Mouse (Mus musculus) cerebellum, adult 2 months (tissue): ENCODE data around the gene Rasal1. TPM values are rescaled to one million over a fixed set of nuclear protein-coding genes. Genes with fewer than 3 reads are reported as not detected.

Source experiments
- DNase-seq, 2 experiments: peaks; one replicate each; pipeline ENCODE4 v3.0.0; 2021
- H3K27ac ChIP-seq: fragments of 200-500 bp; 2 replicates; pipeline ENCODE4 v1.5.1; 2012; ENCODE audit warnings: low read length, control low read depth, inconsistent platforms; ENCODE audit not compliant: insufficient read depth
- H3K27me3 ChIP-seq: fragments of 200-500 bp; 2 replicates; pipeline ENCODE4 v1.6.1; 2012; ENCODE audit warnings: inconsistent platforms, mild to moderate bottlenecking, low read length, moderate library complexity; ENCODE audit not compliant: control insufficient read depth, insufficient read depth
- H3K4me1 ChIP-seq: fragments of 200-500 bp; 2 replicates; pipeline ENCODE4 v1.6.1; 2011; ENCODE audit warnings: low read length; ENCODE audit not compliant: control insufficient read depth, insufficient read depth
- H3K4me3 ChIP-seq: fragments of 200-500 bp; replicated peaks from 2 replicates; pipeline ENCODE3; 2011; ENCODE audit warnings: mild to moderate bottlenecking, low read depth, low read length, control low read depth; ENCODE audit not compliant: insufficient read depth
- CTCF ChIP-seq: fragments of 200-500 bp; IDR thresholded peaks from 2 replicates; pipeline ENCODE4 v1.5.1; 2011; ENCODE audit warnings: low read depth, mild to moderate bottlenecking, control low read depth, low read length, moderate library complexity, borderline replicate concordance; ENCODE audit not compliant: insufficient read depth
- POLR2A ChIP-seq: fragments of 200-500 bp; IDR thresholded peaks from 2 replicates; pipeline ENCODE4 v1.6.1; 2011; ENCODE audit warnings: low read length, control low read depth, borderline replicate concordance; ENCODE audit not compliant: insufficient read depth
- WGBS: fragments of 180-500 bp; shearing (Covaris S2); methylation state at CpG from one replicate; pipeline ENCODE4 v1.1.7; 2018; 5-methylcytosine and 5-hydroxymethylcytosine counted together
- polyA plus RNA-seq: library from polyadenylated mRNA; depleted of rRNA; stranded (reverse); fragments of >200 nt; gene quantifications from 2 replicates; pipeline ENCODE4 v1.2.3, GENCODE M21; 2012; rRNA removed

Rasal1 gene
- 24.7 and 30.5 TPM in 2 replicates for polyA plus RNA-seq

GRCm38 (mm10) chr5:120648569-120649373, at the start of gene Rasal1:
Rasal1 (plus strand) TSS chr5:120648812.
- Histone ChIP-seq H3K4me1 (peaks cover 18% of the 10 kb centered on the region), H3K4me3 (peak within 1 kb of the TSS; percentile 40), H3K27ac (peak within 1 kb of the TSS; percentile 66), H3K27me3 (no peaks in the 10 kb centered on the region)
- 1% methylated on average over 53 of the region's 53 CpGs for WGBS
- DNase-seq: peak; percentile 65
- TF ChIP-seq CTCF (peak; percentile 51; the same call in 1 of the 2 replicates), POLR2A (no peak)

GRCm38 (mm10) chr5:120599625-120600024, 49.0 kb upstream of the Rasal1 start:
- TF ChIP-seq CTCF (no peak), POLR2A (no peak)
- Histone ChIP-seq H3K27ac (no peak overlapping the region), H3K27me3 (no peaks in the 10 kb centered on the region), H3K4me1 (peaks cover 8% of the 10 kb centered on the region; the same call in 1 of the 2 replicates), H3K4me3 (no peak overlapping the region)
- DNase-seq: no peak
- WGBS: 95% methylated on average over 6 of the region's 6 CpGs

DNA sequence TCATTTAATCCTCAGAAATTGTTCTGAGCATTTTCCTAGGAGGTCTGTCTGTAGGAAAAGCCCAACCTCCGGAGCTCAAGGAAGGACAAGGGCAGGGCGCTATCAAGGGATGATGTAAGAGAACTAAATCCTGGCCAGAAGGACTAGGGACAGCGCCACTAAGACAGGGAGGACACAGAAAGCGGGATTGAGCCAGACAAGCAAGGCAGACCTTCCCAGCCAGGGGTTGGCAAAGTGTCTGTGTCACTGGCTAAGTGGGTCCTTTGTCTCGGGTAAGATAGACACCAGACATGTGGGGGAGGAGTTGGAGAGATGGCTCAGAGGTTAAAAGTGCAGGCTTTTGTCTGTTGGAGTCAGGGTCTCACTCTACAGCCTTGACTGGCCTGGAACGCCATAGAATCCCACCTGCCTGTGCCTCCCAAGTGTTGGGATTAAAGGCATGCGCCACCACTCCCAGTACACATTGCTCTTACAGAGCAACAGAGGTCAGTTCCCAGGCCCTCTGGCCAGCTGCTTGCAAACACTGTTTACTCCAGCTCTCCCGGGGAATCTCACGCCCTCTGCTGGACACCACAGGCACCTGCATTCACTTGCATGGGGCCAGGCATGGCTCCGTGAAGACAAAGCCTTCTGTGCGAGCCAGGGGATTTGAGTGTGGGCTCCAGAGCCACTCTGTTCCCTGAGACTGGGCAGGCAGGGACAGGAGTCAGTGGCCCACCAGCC, 47.5 kb upstream of the Rasal1 start:
- WGBS: 66% methylated on average over 11 of the region's 11 CpGs

GRCm38 (mm10) chr5:120602210-120602609, 46.4 kb upstream of the Rasal1 start:
- Histone ChIP-seq H3K27ac (no peak overlapping the region), H3K4me1 (peaks cover 8% of the 10 kb centered on the region; the same call in 1 of the 2 replicates), H3K27me3 (no peaks in the 10 kb centered on the region), H3K4me3 (no peak overlapping the region)
- 58% methylated on average over 12 of the region's 12 CpGs for WGBS
- DNase-seq: peak; percentile 67 to 78
- TF ChIP-seq CTCF (no peak), POLR2A (no peak)

More for the DNA sequence above, 47.5 kb upstream of the Rasal1 start:
- no peak overlapping the region for H3K4me3 ChIP-seq
- DNase-seq: peak in 1 of 2 experiments; percentile 30
- no peaks in the 10 kb centered on the region for H3K27me3 ChIP-seq
- H3K4me1 ChIP-seq: peaks cover 8% of the 10 kb centered on the region; the same call in 1 of the 2 replicates
- no peak overlapping the region for H3K27ac ChIP-seq
- TF ChIP-seq CTCF (peak; percentile 32; the same call in 1 of the 2 replicates), POLR2A (no peak)

GRCm38 (mm10) chr5:120603515-120603914, 45.1 kb upstream of the Rasal1 start:
- no peak overlapping the region for H3K4me3 ChIP-seq
- 56% methylated on average over 7 of the region's 7 CpGs for WGBS
- no peak overlapping the region for H3K27ac ChIP-seq
- peaks cover 8% of the 10 kb centered on the region; the same call in 1 of the 2 replicates for H3K4me1 ChIP-seq
- no peaks in the 10 kb centered on the region for H3K27me3 ChIP-seq
- no peak for DNase-seq
- TF ChIP-seq POLR2A (no peak), CTCF (no peak)

DNA sequence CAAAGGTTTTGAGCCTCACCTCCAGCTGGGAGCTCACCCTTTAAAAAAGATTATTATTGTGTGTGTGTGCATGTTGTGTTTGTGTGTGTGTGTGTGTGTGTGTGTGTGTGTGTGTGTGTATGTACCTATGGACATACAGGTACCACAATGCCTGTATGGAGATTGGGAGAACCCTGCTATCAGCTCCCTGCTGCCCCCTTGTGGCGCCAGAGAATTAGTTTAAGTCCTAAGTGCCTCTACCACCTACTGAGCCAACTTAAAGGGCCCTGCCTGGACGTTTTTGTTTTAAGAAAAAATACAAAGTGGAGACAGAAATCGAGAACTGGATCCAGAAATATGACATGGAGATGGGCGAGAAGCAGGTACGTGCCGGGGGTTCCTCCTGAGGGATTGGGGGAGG, 43.8 kb upstream of the Rasal1 start:
- peak overlapping the region; percentile 74 for H3K27ac ChIP-seq
- TF ChIP-seq CTCF (peak; percentile 79), POLR2A (no peak)

DNA sequence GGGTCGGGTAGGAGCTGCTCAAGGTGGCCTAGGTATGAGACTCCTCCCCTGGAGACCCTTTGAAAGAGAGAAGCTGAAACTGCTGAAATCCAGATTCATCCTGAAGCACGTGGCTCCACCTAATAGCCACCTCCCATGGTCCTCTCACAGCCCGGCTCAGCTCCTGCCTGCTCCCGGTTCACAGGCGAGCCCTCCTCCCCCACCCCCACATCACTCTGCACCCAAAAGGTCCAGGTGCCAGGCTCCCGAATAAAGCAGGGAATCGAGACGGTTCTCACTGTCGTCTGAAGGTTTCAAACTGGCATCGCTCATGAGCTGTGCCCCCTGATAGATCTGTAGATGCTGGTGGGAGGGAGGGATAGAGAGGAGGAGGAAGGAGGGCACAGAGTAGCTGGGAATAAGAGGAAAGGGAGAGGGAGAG, 43.4 kb upstream of the Rasal1 start:
- H3K27me3 ChIP-seq: no peaks in the 10 kb centered on the region
- H3K4me3 ChIP-seq: peak overlapping the region; percentile 68
- WGBS: under 1% methylated on average over 10 of the region's 10 CpGs
- TF ChIP-seq POLR2A: 0 out of 2 replicates have a peak, but pooled peaks have one; percentile 12
- no peak for TF ChIP-seq CTCF
- peak overlapping the region; percentile 74 for H3K27ac ChIP-seq
- DNase-seq: peak in 1 of 2 experiments; percentile 69
- H3K4me1 ChIP-seq: peaks cover 8% of the 10 kb centered on the region

More for the DNA sequence above, 43.8 kb upstream of the Rasal1 start:
- WGBS: 4% methylated on average over 6 of the region's 6 CpGs
- Histone ChIP-seq H3K4me1 (peaks cover 8% of the 10 kb centered on the region), H3K4me3 (peak overlapping the region; percentile 68), H3K27me3 (no peaks in the 10 kb centered on the region)
- peak; percentile 87 to 91 for DNase-seq

DNA sequence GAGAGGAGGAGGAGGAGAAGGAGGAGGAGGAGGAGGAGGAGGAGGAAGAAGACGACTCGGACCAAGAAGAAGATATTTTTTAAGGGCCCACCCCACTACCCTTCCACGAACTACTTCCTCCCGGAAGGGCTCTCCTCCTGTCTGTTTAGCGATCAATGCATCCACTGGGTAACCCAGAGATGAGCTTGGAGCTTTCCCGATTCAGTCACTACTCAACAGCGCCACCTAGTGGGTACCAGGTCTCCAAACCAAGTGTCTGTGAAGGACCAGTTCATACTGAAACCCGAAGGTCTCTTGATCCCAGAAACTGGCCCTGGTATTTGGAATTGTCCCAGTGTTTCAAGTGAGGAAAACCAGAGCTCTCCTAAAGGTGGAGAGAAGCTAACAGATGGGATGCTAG, 42.9 kb upstream of the Rasal1 start:
- Histone ChIP-seq H3K4me3 (peak overlapping the region; percentile 68), H3K27ac (no peak overlapping the region), H3K27me3 (no peaks in the 10 kb centered on the region), H3K4me1 (peaks cover 8% of the 10 kb centered on the region)
- 2% methylated on average over 8 of the region's 8 CpGs for WGBS
- TF ChIP-seq POLR2A: 0 out of 2 replicates have a peak, but pooled peaks have one; percentile 5
- peak; percentile 92 for TF ChIP-seq CTCF
- DNase-seq: peak; percentile 91 to 92
